18 mouse cellular contexts compared by ENCODE assay signal in the genomic region with DNA sequence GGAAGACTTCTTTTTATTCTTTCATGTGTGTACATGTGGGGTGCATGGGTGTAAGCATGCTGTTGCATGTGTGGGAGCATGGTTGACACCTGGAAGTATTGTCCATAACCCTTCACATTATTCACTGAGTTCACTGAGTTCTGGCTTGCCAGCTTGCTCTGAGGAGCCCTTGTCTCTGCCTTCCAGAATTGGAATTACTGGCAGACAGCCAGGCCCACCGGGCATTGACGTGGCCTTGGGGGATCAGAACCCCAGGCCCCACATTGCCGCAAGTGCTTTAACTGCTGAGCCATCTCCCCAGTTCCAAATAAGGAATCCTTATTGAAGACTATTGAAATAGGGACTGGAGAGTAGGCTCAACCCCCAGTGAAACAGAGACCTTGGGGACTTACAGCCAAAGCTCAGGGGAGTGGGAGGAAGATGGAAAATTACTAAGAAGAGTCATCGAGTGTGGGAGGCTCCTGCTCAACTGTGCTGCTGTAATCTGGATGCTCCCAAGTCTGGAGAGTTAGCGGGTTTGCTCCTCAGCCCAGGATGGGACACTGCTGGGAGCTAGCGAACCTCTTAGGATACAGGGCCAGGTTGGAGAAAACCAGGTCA. TPM values are rescaled to one million over a fixed set of nuclear protein-coding genes. Genes with fewer than 3 reads are reported as not detected.
DNase-seq lines count a peak whose midpoint lies in the region; ATAC-seq and TF ChIP-seq lines count a peak whose summit lies in the region.
"Had no signal": no experiment of that assay in that cellular context is flagged by ENCODE, and none has a peak within 500 bp of the region (broad histone marks: within the 10 kb centered on the region; RNA-seq: fewer than 3 reads in every experiment).

No protein-coding gene starts in this region.

- H3K27ac ChIP-seq in gastrocnemius, adult 2 months: no peak overlapping the region
- H3K27ac ChIP-seq: forebrain, embryonic 10.5 days; limb, embryonic 12.5 days; liver, embryonic 13.5 days; lung, embryonic 15.5 days; midbrain, embryonic 12.5 days; stomach, embryonic 15.5 days had no signal

- intact Hi-C loops in gastrocnemius, adult 2 months (cut with DNase I): no loop called here

- TF ChIP-seq CTCF in gastrocnemius, adult 2 months (IDR thresholded peaks at IDR 0.05): no peak

- peak; percentile 17 for DNase-seq in heart, postnatal 4 days
- no peak for DNase-seq in heart, adult 8-10 months (ENCODE audit: low spot score)
- DNase-seq in right cerebral cortex, adult 18-20 months: peak; percentile 6
- DNase-seq in right cerebral cortex, postnatal 14 days: no peak
- peak; percentile 71 for DNase-seq in brain, adult 2 months (ENCODE audit: low read depth, low spot score)
- no peak for DNase-seq in gastrocnemius, adult 2 months
- DNase-seq: B cell, adult 2 months; cerebellum, postnatal 10 days; gastrocnemius, postnatal 25 days; kidney, postnatal 36 days; layer of hippocampus, adult 9-11 months; liver, embryonic 13.5 days had no signal

- no peak for ATAC-seq in erythroblast, adult 5-6 weeks (replicated peaks; ENCODE audit: low FRiP score, poor library complexity, severe bottlenecking)

- no peak overlapping the region for H3K4me3 ChIP-seq in gastrocnemius, adult 2 months
- H3K4me3 ChIP-seq: forebrain, embryonic 10.5 days; limb, embryonic 12.5 days; liver, embryonic 13.5 days; lung, embryonic 15.5 days; midbrain, embryonic 12.5 days; stomach, embryonic 15.5 days had no signal

RNA-seq across cellular contexts. Expression of gene Spin1, which starts 26.5 kb away (rescaled TPM):
- 10 to 100 TPM; 75.0 to 75.7 TPM for total RNA-seq in heart, postnatal 4 days (2021)
- total RNA-seq in heart, adult 8-10 months (2022): 10 to 100 TPM; 28.5 to 34.5 (median 32.8) TPM
- 4.4 and 6.9 TPM in 2 replicates for total RNA-seq in erythroblast, adult 5-6 weeks (2015; ENCODE audit: low replicate concordance)
- 6.0 and 9.3 TPM in 2 replicates for total RNA-seq in erythroblast, adult 5-6 weeks (2017; ENCODE audit: low replicate concordance)
- total RNA-seq in gastrocnemius, adult 2 months (2021): 10 to 100 TPM; 15.0 to 16.2 TPM

Comparison
In these comparisons a context has a peak if more than half of its experiments do, and no peak if none do; other contexts are left out.
1. DNase-seq: peak in heart, postnatal 4 days (single experiment), right cerebral cortex, adult 18-20 months (single experiment) and brain, adult 2 months (single experiment); none in heart, adult 8-10 months (single experiment), right cerebral cortex, postnatal 14 days (single experiment) and gastrocnemius, adult 2 months (single experiment).